In the genomic region with DNA sequence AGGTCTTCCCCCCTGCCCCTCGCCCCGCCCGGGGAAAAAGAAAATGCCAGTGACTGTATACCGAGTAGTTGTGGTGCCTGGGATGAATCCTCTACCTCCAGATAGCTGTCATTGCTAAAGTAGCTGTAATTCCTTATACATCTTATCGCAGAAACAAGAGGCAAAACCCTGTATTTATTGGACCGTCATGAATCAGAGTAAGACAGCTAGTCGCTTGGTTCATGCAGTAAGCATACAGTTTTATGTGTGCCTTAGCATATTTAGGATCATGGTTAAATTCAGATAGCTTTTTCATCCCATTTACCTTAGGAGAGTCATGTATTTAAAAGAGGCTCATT, we compare ENCODE assay signal across 8 mouse cellular contexts. TPM values are rescaled to one million over a fixed set of nuclear protein-coding genes. Genes with fewer than 3 reads are reported as not detected.
A peak's percentile ranks its signal among the peaks of the same experiment; 100 is the strongest.
DNase-seq lines count a peak whose midpoint lies in the region; ATAC-seq and TF ChIP-seq lines count a peak whose summit lies in the region.

No protein-coding gene starts in this region.

- no peaks in the 10 kb centered on the region; the same call in 1 of the 2 replicates for H3K4me1 ChIP-seq in kidney, postnatal 0 days (replicated peaks; ENCODE audit: insufficient read depth, low read length)
- peaks cover 25% of the 10 kb centered on the region for H3K4me1 ChIP-seq in embryonic facial prominence, embryonic 10.5 days
- no peaks in the 10 kb centered on the region; the same call in 1 of the 2 replicates for H3K4me1 ChIP-seq in intestine, embryonic 14.5 days (replicated peaks; ENCODE audit: control insufficient read depth, insufficient read depth, low read length)
- H3K4me1 ChIP-seq in neural tube, embryonic 12.5 days: peaks cover 15% of the 10 kb centered on the region; the same call in 1 of the 2 replicates

- no peaks in the 10 kb centered on the region for H3K36me3 ChIP-seq in kidney, postnatal 0 days (ENCODE audit: insufficient read depth, low read length)
- peaks cover 14% of the 10 kb centered on the region; the same call in 1 of the 2 replicates for H3K36me3 ChIP-seq in embryonic facial prominence, embryonic 10.5 days (replicated peaks)
- H3K36me3 ChIP-seq in intestine, embryonic 14.5 days (ENCODE audit: control insufficient read depth, insufficient read depth, low read length): peaks cover 4% of the 10 kb centered on the region; the same call in 1 of the 2 replicates
- H3K36me3 ChIP-seq in neural tube, embryonic 12.5 days: no peaks in the 10 kb centered on the region

- peak overlapping the region; percentile 100 for H3K9ac ChIP-seq in kidney, postnatal 0 days (ENCODE audit: low read depth, low read length)
- H3K9ac ChIP-seq in intestine, embryonic 14.5 days (ENCODE audit: low read length): peak overlapping the region; percentile 97
- H3K9ac ChIP-seq in neural tube, embryonic 12.5 days: peak overlapping the region; percentile 98

- H3K4me3 ChIP-seq in kidney, postnatal 0 days (replicated peaks; ENCODE audit: low read depth, low read length): peak overlapping the region; percentile 99
- H3K4me3 ChIP-seq in embryonic facial prominence, embryonic 10.5 days: peak overlapping the region; percentile 99
- H3K4me3 ChIP-seq in intestine, embryonic 14.5 days (ENCODE audit: low read depth, low read length): peak overlapping the region; percentile 91
- peak overlapping the region; percentile 100 for H3K4me3 ChIP-seq in neural tube, embryonic 12.5 days

- peak; percentile 34 for DNase-seq in kidney, postnatal 0 days (ENCODE audit: low spot score)
- DNase-seq in kidney, postnatal 14 days: no peak
- DNase-seq in embryonic facial prominence, embryonic 10.5 days (ENCODE audit: low spot score): no peak
- DNase-seq in intestine, embryonic 14.5 days (ENCODE audit: low spot score): no peak
- no peak for DNase-seq in layer of hippocampus, adult 8-10 months (ENCODE audit: low spot score in 2 of 2)
- no peak for DNase-seq in right cerebral cortex, postnatal 10 days (ENCODE audit: low spot score in 2 of 2)
- DNase-seq in spleen, postnatal 4 days (ENCODE audit: low spot score in 2 of 2): no peak

- H3K27me3 ChIP-seq in kidney, postnatal 0 days (ENCODE audit: insufficient read depth, low read length): no peaks in the 10 kb centered on the region
- H3K27me3 ChIP-seq in embryonic facial prominence, embryonic 10.5 days (replicated peaks; ENCODE audit: low read depth, poor library complexity, severe bottlenecking): no peaks in the 10 kb centered on the region
- no peaks in the 10 kb centered on the region for H3K27me3 ChIP-seq in intestine, embryonic 14.5 days (replicated peaks; ENCODE audit: control insufficient read depth, insufficient read depth, low read length)
- H3K27me3 ChIP-seq in neural tube, embryonic 12.5 days (replicated peaks): 0 out of 2 replicates have a peak, but pooled peaks cover 2% of the 10 kb centered on the region

- 3% methylated on average over 7 of the region's 7 CpGs for WGBS in kidney, postnatal 0 days
- 15% methylated on average over 7 of the region's 7 CpGs for WGBS in embryonic facial prominence, embryonic 10.5 days
- 6% methylated on average over 7 of the region's 7 CpGs for WGBS in intestine, embryonic 14.5 days
- WGBS in neural tube, embryonic 12.5 days: 8% methylated on average over 7 of the region's 7 CpGs

- ATAC-seq in kidney, postnatal 0 days (replicated peaks; ENCODE audit: low FRiP score, low read depth): no peak
- 0 out of 2 replicates have a peak, but pooled peaks have one; percentile 7 for ATAC-seq in intestine, embryonic 14.5 days (replicated peaks; ENCODE audit: low FRiP score, low TSS enrichment, low read depth)
- no peak for ATAC-seq in neural tube, embryonic 12.5 days (ENCODE audit: low FRiP score, low read depth)

- H3K27ac ChIP-seq in kidney, postnatal 0 days: peak overlapping the region; percentile 96
- peak overlapping the region; percentile 99 for H3K27ac ChIP-seq in embryonic facial prominence, embryonic 10.5 days (replicated peaks)
- H3K27ac ChIP-seq in intestine, embryonic 14.5 days (ENCODE audit: low read depth): peak overlapping the region; percentile 90
- H3K27ac ChIP-seq in neural tube, embryonic 12.5 days: no peak overlapping the region

- H3K4me2 ChIP-seq in kidney, postnatal 0 days (ENCODE audit: low read length): peak overlapping the region; percentile 67
- peak overlapping the region; percentile 62 for H3K4me2 ChIP-seq in intestine, embryonic 14.5 days (ENCODE audit: low read length)
- H3K4me2 ChIP-seq in neural tube, embryonic 12.5 days (replicated peaks): peak overlapping the region; percentile 85

- H3K9me3 ChIP-seq in kidney, postnatal 0 days (replicated peaks; ENCODE audit: low read length): no peaks in the 10 kb centered on the region
- H3K9me3 ChIP-seq in embryonic facial prominence, embryonic 10.5 days: no peaks in the 10 kb centered on the region
- no peaks in the 10 kb centered on the region for H3K9me3 ChIP-seq in intestine, embryonic 14.5 days (ENCODE audit: control insufficient read depth, low read length)
- no peaks in the 10 kb centered on the region for H3K9me3 ChIP-seq in neural tube, embryonic 12.5 days

- no peak for TF ChIP-seq CTCF in kidney, postnatal 0 days (IDR thresholded peaks at IDR 0.05; ENCODE audit: low read depth)

RNA-seq across cellular contexts. Expression of gene Zfr, which starts 1.5 kb away (rescaled TPM):
- polyA plus RNA-seq in kidney, postnatal 0 days (2015; fragmentation: Nextera tagmentation; extraction: Ambion mirVana): 72.0 and 77.3 TPM in 2 replicates
- polyA plus RNA-seq in embryonic facial prominence, embryonic 10.5 days (2016; fragmentation: Nextera tagmentation; extraction: Ambion mirVana): 137 and 144 TPM in 2 replicates
- polyA plus RNA-seq in intestine, embryonic 14.5 days (2014; fragmentation: Nextera tagmentation; extraction: Ambion mirVana): 144 and 157 TPM in 2 replicates
- 118 and 137 TPM in 2 replicates for polyA plus RNA-seq in neural tube, embryonic 12.5 days (2016; fragmentation: Nextera tagmentation; extraction: Ambion mirVana)
- total RNA-seq in layer of hippocampus, adult 8-10 months (2022): 100 to 1,000 TPM; 275 to 344 (median 299) TPM
